10 mouse cellular contexts compared by ENCODE assay signal in the genomic region with DNA sequence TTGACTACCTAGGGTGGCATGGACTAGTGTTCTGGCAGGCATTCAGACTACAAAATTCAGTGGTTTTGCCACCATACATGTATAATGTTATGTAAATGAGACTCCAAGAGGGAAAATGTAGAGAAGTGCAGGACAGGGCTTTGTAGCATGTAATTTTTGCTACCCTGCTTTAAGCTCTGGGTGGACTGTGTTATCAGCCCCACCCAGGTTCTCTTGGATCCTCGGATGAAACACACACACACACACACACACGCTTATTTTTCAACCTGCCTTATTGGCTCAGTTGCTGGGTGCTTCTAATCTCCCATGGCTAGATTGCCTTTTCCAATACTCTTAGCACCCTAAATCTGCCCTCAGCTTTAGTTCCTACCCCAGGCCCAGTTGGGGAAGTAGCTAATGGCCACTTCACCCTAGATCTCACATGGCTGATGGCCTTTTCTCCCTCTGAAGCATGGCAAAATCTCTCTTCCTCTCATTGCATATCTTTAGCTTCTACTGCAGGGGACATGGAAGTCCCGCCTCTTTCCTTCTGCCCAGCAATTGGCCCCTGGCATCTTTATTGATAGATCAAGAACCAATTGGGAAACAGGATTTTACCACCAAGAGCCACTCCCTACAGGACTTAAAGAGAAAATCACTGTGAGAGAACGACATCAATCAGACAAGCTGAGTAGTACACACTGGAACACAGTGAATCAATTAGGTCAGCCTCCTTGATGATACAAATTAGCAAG. TPM values are rescaled to one million over a fixed set of nuclear protein-coding genes. Genes with fewer than 3 reads are reported as not detected.
DNase-seq lines count a peak whose midpoint lies in the region; ATAC-seq and TF ChIP-seq lines count a peak whose summit lies in the region.
"Had no signal": no experiment of that assay in that cellular context is flagged by ENCODE, and none has a peak within 500 bp of the region (broad histone marks: within the 10 kb centered on the region; RNA-seq: fewer than 3 reads in every experiment).

No protein-coding gene starts in this region.

- peak; percentile 82 for ATAC-seq in intestine, embryonic 15.5 days
- ATAC-seq in forebrain, embryonic 11.5 days (replicated peaks; ENCODE audit: low FRiP score), result no peak

- no peaks in the 10 kb centered on the region; a peak in 1 of 4 replicates for H3K36me3 ChIP-seq in MEL (ENCODE audit: control insufficient read depth in 1 of 2, insufficient read depth in 2 of 2, low read length in 2 of 2)
- H3K36me3 ChIP-seq in intestine, embryonic 15.5 days, result no peaks in the 10 kb centered on the region
- no peaks in the 10 kb centered on the region for H3K36me3 ChIP-seq in forebrain, embryonic 11.5 days (ENCODE audit: control insufficient read depth, insufficient read depth, low read length)
- H3K36me3 ChIP-seq: embryonic facial prominence, embryonic 13.5 days; limb, embryonic 12.5 days had no signal

- TF ChIP-seq POLR2A in MEL (IDR thresholded peaks at IDR 0.05; ENCODE audit: control insufficient read depth in 1 of 2, insufficient read depth in 1 of 2, low read depth in 1 of 2, low read length in 2 of 2, poor library complexity in 1 of 2), result peak in 1 of 2 experiments; percentile 70; a peak in 2 of 4 replicates

- peak overlapping the region; percentile 50 to 57 for H3K4me3 ChIP-seq in MEL (ENCODE audit: control insufficient read depth in 1 of 2, insufficient read depth in 1 of 2, low read depth in 2 of 2, low read length in 2 of 2)
- no peak overlapping the region for H3K4me3 ChIP-seq in intestine, embryonic 15.5 days (replicated peaks)
- H3K4me3 ChIP-seq in forebrain, embryonic 11.5 days (ENCODE audit: low read depth, low read length), result no peak overlapping the region
- H3K4me3 ChIP-seq: embryonic facial prominence, embryonic 13.5 days; limb, embryonic 12.5 days had no signal

- H3K9me3 ChIP-seq in MEL (replicated peaks; ENCODE audit: insufficient read depth, low read length), result no peaks in the 10 kb centered on the region
- H3K9me3 ChIP-seq in intestine, embryonic 15.5 days, result no peaks in the 10 kb centered on the region
- no peaks in the 10 kb centered on the region for H3K9me3 ChIP-seq in forebrain, embryonic 11.5 days (ENCODE audit: control insufficient read depth, low read length)
- H3K9me3 ChIP-seq: embryonic facial prominence, embryonic 13.5 days; limb, embryonic 12.5 days had no signal

- H3K27ac ChIP-seq in MEL (ENCODE audit: control insufficient read depth, low read depth, low read length), result peak overlapping the region; percentile 38; the same call in 1 of the 2 replicates
- no peak overlapping the region for H3K27ac ChIP-seq in intestine, embryonic 15.5 days
- H3K27ac ChIP-seq in forebrain, embryonic 11.5 days (ENCODE audit: low read depth, low read length), result no peak overlapping the region
- H3K27ac ChIP-seq: embryonic facial prominence, embryonic 13.5 days; limb, embryonic 12.5 days had no signal

- H3K4me1 ChIP-seq in MEL (ENCODE audit: control insufficient read depth in 1 of 2, insufficient read depth in 2 of 2, low read length in 2 of 2), result no peaks in the 10 kb centered on the region; a peak in 1 of 4 replicates
- H3K4me1 ChIP-seq in intestine, embryonic 15.5 days (replicated peaks), result no peaks in the 10 kb centered on the region
- H3K4me1 ChIP-seq in forebrain, embryonic 11.5 days (replicated peaks; ENCODE audit: control insufficient read depth, insufficient read depth, low read length), result no peaks in the 10 kb centered on the region
- H3K4me1 ChIP-seq: embryonic facial prominence, embryonic 13.5 days had no signal

- H3K9ac ChIP-seq in MEL (ENCODE audit: control insufficient read depth, low read depth, low read length, poor library complexity, severe bottlenecking), result peak overlapping the region; percentile 58
- H3K9ac ChIP-seq in intestine, embryonic 15.5 days, result no peak overlapping the region
- no peak overlapping the region for H3K9ac ChIP-seq in forebrain, embryonic 11.5 days (ENCODE audit: low read length)
- H3K9ac ChIP-seq: embryonic facial prominence, embryonic 13.5 days; limb, embryonic 12.5 days had no signal

- H3K79me2 ChIP-seq in MEL (ENCODE audit: control insufficient read depth, insufficient read depth, low read length, poor library complexity), result no peaks in the 10 kb centered on the region

- peak overlapping the region; percentile 24; the same call in 1 of the 2 replicates for H3K4me2 ChIP-seq in intestine, embryonic 15.5 days (replicated peaks)
- H3K4me2 ChIP-seq in forebrain, embryonic 11.5 days (ENCODE audit: low read depth, low read length, severe bottlenecking), result no peak overlapping the region
- H3K4me2 ChIP-seq: embryonic facial prominence, embryonic 13.5 days; limb, embryonic 12.5 days had no signal

- TF ChIP-seq CTCF in MEL (IDR thresholded peaks at IDR 0.05 in 2 of 3, conservative IDR thresholded peaks at IDR 0.05 in 1 of 3; ENCODE audit: control insufficient read depth in 1 of 3, insufficient read depth in 1 of 3, low read depth in 2 of 3, low read length in 3 of 3, poor library complexity in 1 of 3, severe bottlenecking in 1 of 3), result no peak

- peak; percentile 44 for DNase-seq in layer of hippocampus, adult 11-12 months (ENCODE audit: low spot score)
- DNase-seq in layer of hippocampus, postnatal 10 days (ENCODE audit: low spot score in 2 of 2), result no peak
- peak; percentile 86 for DNase-seq in MEL (ENCODE audit: low read depth, low spot score)
- DNase-seq in skeletal muscle tissue, adult 2 months (ENCODE audit: low read depth, low spot score), result peak; percentile 31
- no peak for DNase-seq in embryo, embryonic 10 days (ENCODE audit: low spot score)
- DNase-seq in forebrain, embryonic 11.5 days (ENCODE audit: low spot score), result no peak
- DNase-seq in embryo, embryonic 10.5 days (ENCODE audit: low spot score), result no peak

- TF ChIP-seq RAD21 in MEL (IDR thresholded peaks at IDR 0.05; ENCODE audit: low read depth, low read length), result no peak

- H3K27me3 ChIP-seq in MEL (ENCODE audit: control insufficient read depth in 1 of 2, insufficient read depth in 2 of 2, low read length in 2 of 2), result no peaks in the 10 kb centered on the region; a peak in 2 of 4 replicates
- H3K27me3 ChIP-seq in intestine, embryonic 15.5 days (replicated peaks), result no peaks in the 10 kb centered on the region
- H3K27me3 ChIP-seq in forebrain, embryonic 11.5 days (ENCODE audit: control insufficient read depth, insufficient read depth, low read length), result no peaks in the 10 kb centered on the region
- H3K27me3 ChIP-seq: embryonic facial prominence, embryonic 13.5 days; limb, embryonic 12.5 days had no signal

- 57% methylated on average over 4 of the region's 4 CpGs for WGBS in intestine, embryonic 15.5 days
- WGBS in forebrain, embryonic 11.5 days, result 66% methylated on average over 4 of the region's 4 CpGs

- TF ChIP-seq EP300 in MEL (IDR thresholded peaks at IDR 0.05; ENCODE audit: low read depth in 1 of 2, low read length in 2 of 2), result no peak

TF ChIP-seq in MEL, 35 proteins besides CTCF, POLR2A, EP300 and RAD21 (continues in another document):
- no peak for TF ChIP-seq MEF2A (IDR thresholded peaks at IDR 0.05; ENCODE audit: extremely low read depth, insufficient replicate concordance, low read depth, low read length, poor library complexity, severe bottlenecking)
- TF ChIP-seq ETS1 (IDR thresholded peaks at IDR 0.05; ENCODE audit: low read depth, low read length), result no peak
- TF ChIP-seq E2F4 (IDR thresholded peaks at IDR 0.05; ENCODE audit: borderline replicate concordance, low read depth, low read length), result no peak
- no peak for TF ChIP-seq MAX (IDR thresholded peaks at IDR 0.05; ENCODE audit: low read length)
- TF ChIP-seq SMC3 (IDR thresholded peaks at IDR 0.05; ENCODE audit: low read depth, low read length), result no peak
- TF ChIP-seq MXI1 (IDR thresholded peaks at IDR 0.05; ENCODE audit: low read depth, low read length), result no peak
- TF ChIP-seq MAFK (IDR thresholded peaks at IDR 0.05; ENCODE audit: borderline replicate concordance, low read depth, low read length), result no peak
- no peak for TF ChIP-seq CHD1 (IDR thresholded peaks at IDR 0.05; ENCODE audit: low read depth, low read length)
- TF ChIP-seq ZMIZ1 (IDR thresholded peaks at IDR 0.05; ENCODE audit: low read depth, low read length), result no peak
- TF ChIP-seq NRF1 (IDR thresholded peaks at IDR 0.05; ENCODE audit: insufficient read depth, low read depth, low read length, poor library complexity, severe bottlenecking), result no peak
- TF ChIP-seq ZNF384 (IDR thresholded peaks at IDR 0.05; ENCODE audit: low read depth, low read length), result no peak
- no peak for TF ChIP-seq BHLHE40 (IDR thresholded peaks at IDR 0.05; ENCODE audit: borderline replicate concordance, low read depth, low read length)
- TF ChIP-seq MYC (IDR thresholded peaks at IDR 0.05; ENCODE audit: low read depth, low read length), result 0 out of 2 replicates have a peak, but pooled peaks have one; percentile 46
- TF ChIP-seq MYB (IDR thresholded peaks at IDR 0.05; ENCODE audit: low read depth, low read length), result no peak
- TF ChIP-seq CHD2 (IDR thresholded peaks at IDR 0.05; ENCODE audit: low read length), result no peak
- TF ChIP-seq JUND (IDR thresholded peaks at IDR 0.05; ENCODE audit: low read depth, low read length), result no peak
- TF ChIP-seq TBP (IDR thresholded peaks at IDR 0.05; ENCODE audit: low read depth, low read length), result peak; percentile 74
- no peak for TF ChIP-seq RCOR1 (IDR thresholded peaks at IDR 0.05; ENCODE audit: low read depth, low read length)
- TF ChIP-seq SIN3A (IDR thresholded peaks at IDR 0.05; ENCODE audit: low read length), result no peak; the same call in 1 of the 2 replicates
- no peak for TF ChIP-seq POLR2AphosphoS5 (IDR thresholded peaks at IDR 0.05; ENCODE audit: borderline replicate concordance, low read depth, low read length)
- TF ChIP-seq TAL1 (IDR thresholded peaks at IDR 0.05; ENCODE audit: low read length), result no peak
- TF ChIP-seq GATA1 (IDR thresholded peaks at IDR 0.05; ENCODE audit: low read depth, low read length), result no peak
- TF ChIP-seq ZC3H11A (IDR thresholded peaks at IDR 0.05; ENCODE audit: low read depth, low read length), result no peak
- TF ChIP-seq HCFC1 (IDR thresholded peaks at IDR 0.05; ENCODE audit: low read depth, low read length), result 0 out of 2 replicates have a peak, but pooled peaks have one; percentile 23
- no peak for TF ChIP-seq UBTF (IDR thresholded peaks at IDR 0.05; ENCODE audit: borderline replicate concordance, insufficient read depth, low read depth, low read length)
- TF ChIP-seq NELFE (IDR thresholded peaks at IDR 0.05; ENCODE audit: low read depth, low read length), result peak; percentile 49; the same call in 1 of the 2 replicates

RNA-seq across cellular contexts. Expression of gene Tnfaip3, which starts 28.2 kb away (rescaled TPM):
- 1 to 10 TPM; 5.0 to 5.9 TPM for total RNA-seq in layer of hippocampus, postnatal 10 days (2021)
- total RNA-seq in MEL (2012; rRNA removed), result 0.54 and 0.56 TPM in 2 replicates
- polyA plus RNA-seq in MEL (2012; ENCODE audit: insufficient read depth in 1 of 2, insufficient read length in 2 of 2, low read depth in 1 of 2, low replicate concordance in 2 of 2, missing spikeins in 1 of 2), result under 1 TPM in 1 of 2 experiments, not detected in 1; 0.38 TPM
- 3.4 and 3.9 TPM in 2 replicates for polyA plus RNA-seq in intestine, embryonic 15.5 days (2015; fragmentation: Nextera tagmentation; extraction: Ambion mirVana)
- 1.2 and 1.5 TPM in 2 replicates for polyA plus RNA-seq in forebrain, embryonic 11.5 days (2014; fragmentation: Nextera tagmentation; extraction: Ambion mirVana)

Comparison
In these comparisons a context has a peak if more than half of its experiments do, and no peak if none do; other contexts are left out.
1. DNase-seq: peak in layer of hippocampus, adult 11-12 months (single experiment), MEL (single experiment) and skeletal muscle tissue, adult 2 months (single experiment); none in layer of hippocampus, postnatal 10 days (0 of 2), embryo, embryonic 10 days (single experiment), forebrain, embryonic 11.5 days (single experiment) and embryo, embryonic 10.5 days (single experiment).
2. H3K4me3 ChIP-seq: peak in MEL (2 of 2); none in intestine, embryonic 15.5 days (single experiment) and forebrain, embryonic 11.5 days (single experiment).